Mouse (Mus musculus): ENCODE results near the gene L2hgdh.
A peak's percentile ranks its signal among the peaks of the same experiment; 100 is the strongest.

DNA sequence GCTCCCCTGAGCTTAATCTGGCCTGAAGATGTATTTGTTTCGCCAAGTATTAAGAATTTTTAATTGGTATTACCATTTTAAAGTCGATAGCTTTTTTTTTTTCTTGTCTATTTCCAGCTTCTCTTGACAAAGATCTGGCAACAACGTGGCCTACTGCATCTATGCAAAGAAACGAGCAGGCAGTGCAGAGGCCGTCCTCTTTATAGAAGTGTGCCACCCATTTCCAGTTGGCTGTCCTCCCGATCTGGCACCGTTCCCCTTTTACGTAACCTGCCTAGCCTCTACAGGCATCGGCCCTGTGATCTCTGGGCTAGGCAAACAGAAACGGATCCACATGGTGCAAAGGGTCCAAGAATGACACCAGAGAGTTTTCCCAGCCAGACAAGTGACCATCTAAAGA lies 41.1 kb downstream of the L2hgdh start:
- TF ChIP-seq CTCF (IDR thresholded peaks at IDR 0.05; ENCODE audit: borderline replicate concordance, insufficient read depth, low read depth, low read length) (no peak), POLR2A (IDR thresholded peaks at IDR 0.05; ENCODE audit: borderline replicate concordance, insufficient read depth, low read length) (peak; percentile 59; the same call in 1 of the 2 replicates)
